Mouse (Mus musculus) heart, postnatal 0 days (tissue): Measurements from ENCODE around the gene Ikzf2. TPM values are rescaled to one million over a fixed set of nuclear protein-coding genes. Genes with fewer than 3 reads are reported as not detected.

Experiments used
- ATAC-seq: fragments of 200-750 bp; cut with Nextera tagmentation; 2 replicates; pipeline ENCODE4 v1.8.0; 2017; ENCODE audit warnings: low read depth, moderate number of reproducible peaks, moderate library complexity; ENCODE audit not compliant: insufficient read depth
- DNase-seq: peaks from one replicate; pipeline ENCODE4 v3.0.0-alpha.2; 2016; ENCODE audit warnings: low spot score
- H3K27ac ChIP-seq: fragments of 300-500 bp; sonication (generic); 2 replicates; pipeline ENCODE4 v1.5.1; 2014; ENCODE audit warnings: low read depth, mild to moderate bottlenecking
- H3K27me3 ChIP-seq: fragments of 300-500 bp; sonication (generic); 2 replicates; pipeline ENCODE4 v1.6.1; 2014; ENCODE audit warnings: low read length, mixed read lengths; ENCODE audit not compliant: control insufficient read depth, insufficient read depth
- H3K36me3 ChIP-seq: fragments of 300-500 bp; sonication (generic); replicated peaks from 2 replicates; pipeline ENCODE4 v1.6.1; 2014; ENCODE audit warnings: low read length, mixed read lengths; ENCODE audit not compliant: control insufficient read depth, insufficient read depth
- H3K4me1 ChIP-seq: fragments of 300-500 bp; sonication (generic); 2 replicates; pipeline ENCODE4 v1.6.1; 2014; ENCODE audit warnings: antibody characterized with exemption; ENCODE audit not compliant: control insufficient read depth, insufficient read depth
- H3K4me2 ChIP-seq: fragments of 300-500 bp; sonication (generic); 2 replicates; pipeline ENCODE4 v1.6.1; 2014; ENCODE audit warnings: low read depth, mild to moderate bottlenecking, low read length, moderate library complexity
- H3K4me3 ChIP-seq: fragments of 300-500 bp; sonication (generic); 2 replicates; pipeline ENCODE4 v1.5.1; 2014; ENCODE audit warnings: low read depth, low read length
- H3K9ac ChIP-seq: fragments of 300-500 bp; sonication (generic); replicated peaks from 2 replicates; pipeline ENCODE4 v1.6.1; 2014; ENCODE audit warnings: low read depth, low read length, mixed read lengths
- H3K9me3 ChIP-seq: fragments of 300-500 bp; sonication (generic); replicated peaks from 2 replicates; pipeline ENCODE4 v1.6.1; 2016; ENCODE audit warnings: low read length; ENCODE audit not compliant: control insufficient read depth
- CTCF ChIP-seq: IDR thresholded peaks from 2 replicates; pipeline ENCODE4 v1.5.1; 2016; ENCODE audit warnings: antibody characterized with exemption, control low read depth, low read depth
- EP300 ChIP-seq: IDR thresholded peaks from 2 replicates; pipeline ENCODE4 v1.6.1; 2016; ENCODE audit warnings: antibody characterized with exemption, low read depth
- WGBS: fragments of 180-500 bp; shearing (Covaris S2); extraction: QIAGEN DNeasy Blood & Tissue Kit; methylation state at CpG from one replicate; pipeline ENCODE4 v1.1.7; 2014; 5-methylcytosine and 5-hydroxymethylcytosine counted together
- polyA plus RNA-seq: library from polyadenylated mRNA; unstranded; fragments of >200 nt; fragmentation: Nextera tagmentation; extraction: Ambion mirVana; gene quantifications from 2 replicates; pipeline ENCODE4 v1.2.1, GENCODE M21; 2015
- total RNA-seq: library from RNA; depleted of rRNA; stranded (reverse); fragments of >200 nt; gene quantifications from 2 replicates; pipeline ENCODE4 v1.2.3, GENCODE M21; 2014; ENCODE audit warnings: low replicate concordance

The Ikzf2 gene
- total and polyA plus RNA-seq, 2 experiments from 2014 or later = 1.7 to 4.7 TPM

DNA sequence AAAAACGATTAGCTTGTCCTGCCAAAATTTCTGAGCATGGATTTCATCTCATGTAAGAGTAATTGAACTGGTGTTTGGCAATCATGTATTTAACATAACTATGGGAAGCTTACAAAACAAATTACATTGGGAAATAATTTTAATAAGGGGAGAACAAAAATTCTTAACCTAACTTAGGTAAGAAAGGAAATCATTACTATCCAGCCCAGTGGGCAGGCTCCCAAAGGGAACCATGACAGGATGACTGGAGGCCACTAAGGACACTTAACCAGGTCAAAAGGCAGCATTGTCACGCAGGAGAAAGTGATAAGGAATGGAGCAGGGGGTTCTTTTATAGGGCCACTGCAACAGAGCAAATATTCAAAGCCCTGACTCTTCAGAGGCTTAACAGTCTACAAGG is 101.5 kb downstream of the Ikzf2 start:
- no peak for ATAC-seq
- no peak for DNase-seq
- no peaks in the 10 kb centered on the region for H3K4me1 ChIP-seq

DNA sequence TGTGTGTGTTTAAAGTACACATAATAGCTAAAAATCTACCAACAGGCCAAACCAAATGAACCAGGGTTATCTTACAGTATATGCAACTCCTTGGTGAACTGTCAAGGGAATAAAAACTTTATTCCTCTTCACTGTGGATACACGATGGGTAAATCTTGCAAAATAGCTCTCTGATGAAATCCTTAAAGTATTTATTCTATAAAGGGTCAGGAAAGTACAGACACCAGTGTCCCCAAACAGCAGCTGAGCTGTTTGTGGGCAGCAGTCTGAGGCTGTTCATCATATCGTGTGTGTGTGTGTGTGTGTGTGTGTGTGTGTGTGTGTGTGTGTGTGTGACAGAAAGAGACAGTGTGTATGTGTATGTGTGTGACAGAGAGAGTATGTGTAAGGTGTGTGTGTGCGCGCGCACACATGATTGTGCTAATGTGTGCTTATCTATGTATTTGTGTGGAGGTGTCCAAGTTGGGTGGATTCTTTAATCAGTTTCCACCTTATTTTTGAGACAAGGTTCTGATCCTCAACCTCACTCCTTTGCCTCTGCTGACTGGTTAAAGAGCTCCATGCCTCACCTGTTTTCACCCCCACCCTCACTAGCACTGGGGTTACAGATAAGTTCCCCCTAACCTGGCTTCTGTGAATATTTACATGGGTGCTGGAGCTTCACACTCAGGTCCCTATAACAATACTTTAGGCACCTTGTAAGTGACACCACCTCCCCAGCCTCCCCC is 102.9 kb downstream of the Ikzf2 start:
- Histone ChIP-seq H3K36me3 (no peaks in the 10 kb centered on the region), H3K9me3 (no peaks in the 10 kb centered on the region), H3K27ac (no peak overlapping the region), H3K9ac (no peak overlapping the region), H3K4me2 (no peak overlapping the region), H3K4me3 (no peak overlapping the region), H3K4me1 (no peaks in the 10 kb centered on the region), H3K27me3 (no peaks in the 10 kb centered on the region)
- TF ChIP-seq EP300 (no peak), CTCF (no peak)
- 84% methylated on average over 5 of the region's 5 CpGs for WGBS
- no peak for ATAC-seq
- no peak for DNase-seq

More for the DNA sequence above, 101.5 kb downstream of the Ikzf2 start:
- no peaks in the 10 kb centered on the region for H3K27me3 ChIP-seq
- no peak overlapping the region for H3K4me3 ChIP-seq
- no peaks in the 10 kb centered on the region for H3K9me3 ChIP-seq
- TF ChIP-seq CTCF = no peak
- no peak for TF ChIP-seq EP300
- no peak overlapping the region for H3K27ac ChIP-seq
- no peak overlapping the region for H3K4me2 ChIP-seq
- H3K9ac ChIP-seq = no peak overlapping the region
- no peaks in the 10 kb centered on the region for H3K36me3 ChIP-seq
- 45% methylated on average over 2 of the region's 2 CpGs for WGBS

DNA sequence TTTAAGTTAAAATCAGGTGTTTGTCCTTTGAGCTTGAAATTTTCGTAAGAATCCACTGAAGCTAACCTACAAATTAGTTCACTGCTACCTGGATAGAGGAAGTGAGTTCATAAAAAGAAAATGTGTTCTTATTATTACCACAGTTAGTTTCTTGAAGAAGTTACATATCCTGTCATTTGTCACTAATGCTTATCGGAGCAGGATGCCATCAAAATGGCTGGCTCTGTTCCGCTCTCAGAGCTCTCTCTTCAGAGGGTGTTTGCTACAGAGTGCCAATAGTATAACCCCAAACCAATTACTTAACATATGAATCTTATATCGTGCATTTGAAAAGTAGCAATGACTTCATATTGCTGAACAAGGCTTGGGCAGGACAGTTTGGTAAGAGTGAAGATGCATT is 108.1 kb downstream of the Ikzf2 start:
- TF ChIP-seq EP300 (no peak), CTCF (no peak)
- Histone ChIP-seq H3K9ac (no peak overlapping the region), H3K36me3 (no peaks in the 10 kb centered on the region), H3K4me3 (no peak overlapping the region), H3K4me1 (no peaks in the 10 kb centered on the region), H3K27me3 (no peaks in the 10 kb centered on the region), H3K4me2 (no peak overlapping the region), H3K27ac (no peak overlapping the region), H3K9me3 (no peaks in the 10 kb centered on the region)
- ATAC-seq (no peak), DNase-seq (no peak)
- 89% methylated on average over 4 of the region's 4 CpGs for WGBS

DNA sequence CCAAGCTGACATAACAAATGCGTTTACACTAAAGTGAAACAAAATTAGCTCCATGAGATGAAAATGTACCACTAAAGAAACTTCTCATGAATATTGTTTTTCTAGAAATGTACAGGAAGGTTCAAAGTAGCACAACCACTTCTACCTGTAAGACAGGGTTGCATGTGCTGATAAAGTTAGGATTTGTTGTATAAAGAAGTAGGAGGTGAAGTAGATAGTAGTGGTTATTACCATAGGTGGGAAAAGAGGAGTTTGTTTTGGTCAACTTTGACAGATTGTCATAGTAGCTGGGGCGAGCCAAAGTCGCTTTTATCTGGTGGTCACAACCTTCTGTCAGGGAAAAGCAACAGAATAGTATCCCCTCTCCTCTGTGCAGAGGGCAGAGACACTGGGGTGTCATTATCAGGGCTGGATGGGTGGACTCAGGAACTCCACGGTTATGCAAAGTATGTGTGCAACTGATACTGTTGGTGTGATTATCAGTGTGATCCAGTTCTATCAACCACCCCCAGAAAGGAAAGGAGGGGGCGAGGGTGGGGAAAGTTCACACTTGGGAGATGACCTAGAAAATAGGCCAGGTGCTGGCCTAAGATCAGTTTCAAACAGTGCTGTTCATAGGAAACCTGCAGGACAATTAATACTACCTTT is 127.5 kb downstream of the Ikzf2 start:
- ATAC-seq (no peak), DNase-seq (no peak)
- Histone ChIP-seq H3K27me3 (no peaks in the 10 kb centered on the region), H3K9ac (no peak overlapping the region), H3K4me2 (no peak overlapping the region), H3K9me3 (no peaks in the 10 kb centered on the region), H3K36me3 (no peaks in the 10 kb centered on the region), H3K4me3 (no peak overlapping the region), H3K4me1 (no peaks in the 10 kb centered on the region), H3K27ac (no peak overlapping the region)
- TF ChIP-seq CTCF (no peak), EP300 (no peak)
- WGBS = 53% methylated on average over 5 of the region's 5 CpGs

DNA sequence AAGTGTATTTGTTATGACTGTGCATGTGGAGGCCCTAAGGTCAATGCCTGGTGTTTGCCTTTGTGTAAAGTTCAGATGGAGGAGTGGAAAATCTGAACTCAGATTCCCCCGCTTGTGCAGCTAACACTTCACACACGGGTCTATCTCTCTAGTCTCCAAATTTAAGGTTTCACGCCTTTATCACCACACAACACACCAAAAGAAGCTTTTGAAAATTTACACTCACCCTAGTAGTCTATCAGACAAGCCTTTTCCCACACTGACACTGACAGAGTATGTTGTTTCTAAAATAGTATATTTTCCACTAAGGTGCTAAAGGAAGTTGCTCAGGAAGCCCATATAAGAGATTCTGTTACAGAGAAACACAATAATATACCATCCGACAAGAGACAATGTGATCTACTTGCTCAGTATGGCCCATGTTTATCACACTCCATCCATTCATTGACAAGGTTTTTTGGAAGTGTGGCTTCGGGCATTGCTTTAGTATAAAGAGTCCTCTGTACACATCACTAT is 131.4 kb downstream of the Ikzf2 start:
- TF ChIP-seq CTCF (no peak), EP300 (no peak)
- no peak overlapping the region for H3K9ac ChIP-seq
- H3K4me2 ChIP-seq = no peak overlapping the region
- H3K4me3 ChIP-seq = no peak overlapping the region
- no peaks in the 10 kb centered on the region for H3K4me1 ChIP-seq
- DNase-seq (no peak), ATAC-seq (no peak)
- H3K27me3 ChIP-seq = no peaks in the 10 kb centered on the region
- WGBS = 79% methylated on average over 5 of the region's 5 CpGs
- H3K27ac ChIP-seq = no peak overlapping the region
- no peaks in the 10 kb centered on the region for H3K36me3 ChIP-seq
- no peaks in the 10 kb centered on the region for H3K9me3 ChIP-seq
